Mouse (Mus musculus) forebrain, embryonic 14.5 days (tissue): ENCODE data around the gene Sept12. TPM values are rescaled to one million over a fixed set of nuclear protein-coding genes. Genes with fewer than 3 reads are reported as not detected.

Source experiments
- ATAC-seq: fragments of 200-750 bp; cut with Nextera tagmentation; 2 replicates; pipeline ENCODE4 v1.8.0; 2017; ENCODE audit warnings: mild to moderate bottlenecking, moderate library complexity
- DNase-seq: peaks from one replicate; pipeline ENCODE4 v3.0.0-alpha.2; 2015; ENCODE audit warnings: low spot score
- H3K27ac ChIP-seq: fragments of 300-500 bp; sonication (generic); 2 replicates; pipeline ENCODE4 v1.5.1; 2014; ENCODE audit warnings: low read depth, mild to moderate bottlenecking, control low read depth, low read length, moderate library complexity
- H3K27me3 ChIP-seq: fragments of 300-500 bp; sonication (generic); replicated peaks from 2 replicates; pipeline ENCODE4 v1.6.1; 2014; ENCODE audit warnings: low read length, control low read depth, mixed read lengths; ENCODE audit not compliant: control insufficient read depth, insufficient read depth
- H3K36me3 ChIP-seq: fragments of 300-500 bp; sonication (generic); 2 replicates; pipeline ENCODE4 v1.6.1; 2014; ENCODE audit warnings: low read length, control low read depth; ENCODE audit not compliant: control insufficient read depth, insufficient read depth
- H3K4me1 ChIP-seq: fragments of 300-500 bp; sonication (generic); 2 replicates; pipeline ENCODE4 v1.6.1; 2014; ENCODE audit warnings: antibody characterized with exemption, low read length, control low read depth; ENCODE audit not compliant: control insufficient read depth, insufficient read depth
- H3K4me2 ChIP-seq: fragments of 300-500 bp; sonication (generic); 2 replicates; pipeline ENCODE4 v1.6.1; 2014; ENCODE audit warnings: mild to moderate bottlenecking, control low read depth, low read length
- H3K4me3 ChIP-seq: fragments of 300-500 bp; sonication (generic); 2 replicates; pipeline ENCODE4 v1.5.1; 2014; ENCODE audit warnings: low read depth, low read length, control low read depth
- H3K9ac ChIP-seq: fragments of 300-500 bp; sonication (generic); 2 replicates; pipeline ENCODE4 v1.6.1; 2014; ENCODE audit warnings: mild to moderate bottlenecking, low read length, control low read depth, moderate library complexity
- H3K9me3 ChIP-seq: fragments of 300-500 bp; sonication (generic); replicated peaks from 2 replicates; pipeline ENCODE4 v1.6.1; 2016; ENCODE audit warnings: low read length, control low read depth, mixed read lengths; ENCODE audit not compliant: control insufficient read depth
- WGBS: fragments of 180-500 bp; shearing (Covaris S2); extraction: QIAGEN DNeasy Blood & Tissue Kit; methylation state at CpG from one replicate; pipeline ENCODE4 v1.1.7; 2014; 5-methylcytosine and 5-hydroxymethylcytosine counted together
- polyA plus RNA-seq: library from polyadenylated mRNA; unstranded; fragments of >200 nt; fragmentation: Nextera tagmentation; extraction: Ambion mirVana; gene quantifications from 2 replicates; pipeline ENCODE4 v1.2.1, GENCODE M21; 2014

The Sept12 gene
- polyA plus RNA-seq, result not detected in 2 replicates

- Histone ChIP-seq H3K9ac (no peak within 1 kb of the TSS), H3K27ac (no peak within 1 kb of the TSS), H3K4me3 (no peak within 1 kb of the TSS), H3K27me3 (no peaks in the 10 kb centered on the region), H3K9me3 (no peaks in the 10 kb centered on the region), H3K36me3 (no peaks in the 10 kb centered on the region), H3K4me2 (no peak within 1 kb of the TSS), H3K4me1 (no peaks in the 10 kb centered on the region)
- 50% methylated on average over 3 of the region's 3 CpGs for WGBS
- no peak for DNase-seq
- no peak for ATAC-seq
These were observed at the start of gene Sept12 for GRCm38 (mm10) chr16:4997553-4997952. Gene Sept12 (minus strand): TSS chr16:4997852.

GRCm38 (mm10) chr16:5045322-5045721 lies 47.7 kb upstream of the Sept12 start:
- Histone ChIP-seq H3K4me1 (peaks cover 9% of the 10 kb centered on the region), H3K27ac (no peak overlapping the region), H3K4me3 (no peak overlapping the region), H3K4me2 (no peak overlapping the region), H3K36me3 (peaks cover 70% of the 10 kb centered on the region), H3K9ac (no peak overlapping the region), H3K9me3 (no peaks in the 10 kb centered on the region), H3K27me3 (no peaks in the 10 kb centered on the region)
- DNase-seq (no peak), ATAC-seq (no peak)
- 92% methylated on average over 3 of the region's 3 CpGs for WGBS

- no peaks in the 10 kb centered on the region for H3K4me1 ChIP-seq
- WGBS, result 87% methylated on average over 5 of the region's 5 CpGs
- no peak overlapping the region for H3K9ac ChIP-seq
- H3K27me3 ChIP-seq, result no peaks in the 10 kb centered on the region
- H3K4me3 ChIP-seq, result no peak overlapping the region
- ATAC-seq (no peak), DNase-seq (no peak)
- no peak overlapping the region for H3K4me2 ChIP-seq
- H3K27ac ChIP-seq, result no peak overlapping the region
- no peaks in the 10 kb centered on the region for H3K9me3 ChIP-seq
- peaks cover 97% of the 10 kb centered on the region for H3K36me3 ChIP-seq
These were observed 39.1 kb upstream of the Sept12 start for GRCm38 (mm10) chr16:5036649-5037234.

- Histone ChIP-seq H3K4me1 (no peaks in the 10 kb centered on the region), H3K9me3 (no peaks in the 10 kb centered on the region), H3K4me3 (no peak overlapping the region), H3K27ac (no peak overlapping the region), H3K4me2 (no peak overlapping the region), H3K9ac (no peak overlapping the region), H3K27me3 (no peaks in the 10 kb centered on the region), H3K36me3 (peaks cover 97% of the 10 kb centered on the region)
- WGBS, result 97% methylated on average over 3 of the region's 3 CpGs
- ATAC-seq (no peak), DNase-seq (no peak)
These were observed 37.9 kb upstream of the Sept12 start for GRCm38 (mm10) chr16:5035591-5035990.

GRCm38 (mm10) chr16:5029847-5030246 lies 32.2 kb upstream of the Sept12 start:
- WGBS, result 63% methylated on average over 2 of the region's 2 CpGs
- Histone ChIP-seq H3K4me2 (no peak overlapping the region), H3K4me1 (no peaks in the 10 kb centered on the region), H3K4me3 (no peak overlapping the region), H3K27me3 (no peaks in the 10 kb centered on the region), H3K27ac (no peak overlapping the region), H3K9me3 (no peaks in the 10 kb centered on the region), H3K9ac (no peak overlapping the region), H3K36me3 (peaks cover 100% of the 10 kb centered on the region)
- peak; percentile 13 for DNase-seq
- no peak for ATAC-seq

- Histone ChIP-seq H3K4me3 (no peak overlapping the region), H3K9ac (no peak overlapping the region), H3K4me1 (no peaks in the 10 kb centered on the region), H3K27me3 (no peaks in the 10 kb centered on the region), H3K9me3 (no peaks in the 10 kb centered on the region), H3K4me2 (no peak overlapping the region), H3K36me3 (peaks cover 97% of the 10 kb centered on the region), H3K27ac (no peak overlapping the region)
- ATAC-seq (no peak), DNase-seq (no peak)
- 98% methylated on average over 3 of the region's 3 CpGs for WGBS
These were observed 26.4 kb upstream of the Sept12 start for GRCm38 (mm10) chr16:5024021-5024420.

- Histone ChIP-seq H3K27ac (no peak overlapping the region), H3K27me3 (no peaks in the 10 kb centered on the region), H3K9ac (no peak overlapping the region), H3K4me3 (no peak overlapping the region), H3K36me3 (peaks cover 52% of the 10 kb centered on the region), H3K4me2 (no peak overlapping the region), H3K9me3 (no peaks in the 10 kb centered on the region), H3K4me1 (peaks cover 6% of the 10 kb centered on the region)
- 91% methylated on average over 4 of the region's 4 CpGs for WGBS
- no peak for ATAC-seq
- no peak for DNase-seq
These were observed 16.9 kb upstream of the Sept12 start for GRCm38 (mm10) chr16:5014578-5014977.

- DNase-seq (peak; percentile 100), ATAC-seq (peak; percentile 99)
- H3K9me3 ChIP-seq, result no peaks in the 10 kb centered on the region
- H3K27me3 ChIP-seq, result no peaks in the 10 kb centered on the region
- WGBS, result 3% methylated on average over 60 of the region's 63 CpGs
- peak within 1 kb of the TSS; percentile 57 for H3K4me3 ChIP-seq
- peaks cover 6% of the 10 kb centered on the region for H3K4me1 ChIP-seq
- H3K9ac ChIP-seq, result peak within 1 kb of the TSS; percentile 69
- H3K4me2 ChIP-seq, result peak within 1 kb of the TSS; percentile 76
- H3K36me3 ChIP-seq, result peaks cover 46% of the 10 kb centered on the region
- H3K27ac ChIP-seq, result peak within 1 kb of the TSS; percentile 56
These were observed 15.6 kb upstream of the Sept12 start, which contains the start of gene Rogdi for GRCm38 (mm10) chr16:5013054-5013838. Gene Rogdi (minus strand): TSS chr16:5013553.
